Mouse (Mus musculus): ENCODE measurements around the gene Abtb1. TPM values are rescaled to one million over a fixed set of nuclear protein-coding genes. Genes with fewer than 3 reads are reported as not detected.

The Abtb1 gene
- polyA plus RNA-seq, 1 experiment from 2014 or later = 57.7 TPM

DNA sequence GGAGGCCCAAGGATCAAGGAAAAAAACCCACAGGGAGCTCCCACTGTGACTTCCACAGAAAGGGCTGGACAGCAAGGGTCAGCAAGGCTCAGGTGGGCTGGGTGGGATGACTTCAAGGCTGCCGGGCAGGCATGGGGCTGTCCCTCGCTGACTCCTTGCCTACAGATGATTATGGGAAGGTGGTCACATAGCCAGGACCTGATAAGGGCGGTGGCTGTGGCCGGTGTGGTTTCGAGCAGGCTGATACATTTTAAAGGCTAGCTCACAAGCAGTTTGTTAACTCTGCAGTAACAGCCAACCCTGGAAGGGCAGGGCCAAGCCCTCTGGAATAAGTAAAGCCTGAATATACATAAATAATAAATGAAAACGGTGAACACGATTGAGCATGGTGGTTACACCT lies 38.7 kb downstream of the Abtb1 start:
- ATAC-seq (ENCODE audit: insufficient read depth) = peak; percentile 70
- H3K9ac ChIP-seq = peak overlapping the region; percentile 45; the same call in 1 of the 2 replicates
- H3K9me3 ChIP-seq (replicated peaks) = no peaks in the 10 kb centered on the region
- H3K4me1 ChIP-seq (replicated peaks) = peaks cover 53% of the 10 kb centered on the region
- no peaks in the 10 kb centered on the region for H3K27me3 ChIP-seq
- H3K4me3 ChIP-seq (replicated peaks) = no peak overlapping the region
- WGBS (ENCODE audit: insufficient replicate concordance) = 17% methylated on average over 7 of the region's 7 CpGs
- H3K27ac ChIP-seq (replicated peaks) = peak overlapping the region; percentile 84
- H3K4me2 ChIP-seq = peak overlapping the region; percentile 51
- peaks cover 46% of the 10 kb centered on the region for H3K36me3 ChIP-seq (replicated peaks)

DNA sequence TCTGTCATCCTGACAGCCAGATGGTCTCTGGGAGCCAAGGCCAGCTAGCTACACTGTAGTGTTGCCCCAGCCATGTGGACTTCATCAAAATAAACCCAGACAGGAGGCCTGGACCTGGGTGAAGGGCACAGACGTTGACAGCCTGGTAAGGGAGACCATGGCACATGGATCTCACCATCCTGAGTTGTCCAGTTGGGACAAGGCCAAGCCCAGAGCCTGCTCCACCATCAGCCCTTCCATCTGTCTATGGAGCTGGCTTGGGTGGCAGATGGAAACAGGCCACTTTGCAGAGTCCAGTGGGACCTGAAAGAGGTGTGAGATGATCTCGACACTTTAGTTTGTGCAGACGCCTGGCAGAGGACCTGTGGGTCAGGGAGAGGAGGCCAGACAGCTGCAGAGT lies 41.0 kb downstream of the Abtb1 start:
- no peak overlapping the region for H3K4me2 ChIP-seq
- ATAC-seq (ENCODE audit: insufficient read depth) = no peak
- no peaks in the 10 kb centered on the region for H3K27me3 ChIP-seq
- no peaks in the 10 kb centered on the region for H3K9me3 ChIP-seq (replicated peaks)
- peaks cover 30% of the 10 kb centered on the region for H3K36me3 ChIP-seq (replicated peaks)
- H3K4me3 ChIP-seq (replicated peaks) = no peak overlapping the region
- WGBS (ENCODE audit: insufficient replicate concordance) = 37% methylated on average over 3 of the region's 3 CpGs
- H3K4me1 ChIP-seq (replicated peaks) = peaks cover 53% of the 10 kb centered on the region
- no peak overlapping the region for H3K9ac ChIP-seq
- no peak overlapping the region for H3K27ac ChIP-seq (replicated peaks)

DNA sequence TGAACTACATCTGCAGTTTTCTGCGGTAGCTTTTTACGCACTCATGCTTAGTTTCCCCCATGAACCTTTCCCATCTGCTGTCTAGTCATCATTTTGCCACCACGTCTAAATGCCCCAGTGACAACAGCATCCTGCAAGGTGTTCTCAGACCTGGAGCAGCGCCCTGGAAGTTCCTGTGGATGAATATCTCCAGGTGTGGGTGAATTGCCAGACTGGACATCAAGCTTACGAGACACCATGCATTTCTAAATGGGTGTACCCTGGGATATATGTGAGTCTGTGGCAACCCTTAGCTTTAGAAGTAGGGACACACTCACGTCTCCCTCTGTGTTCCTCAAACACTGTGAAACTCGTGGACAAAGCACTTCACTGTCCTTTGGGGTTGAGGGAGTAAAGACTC lies 41.6 kb downstream of the Abtb1 start:
- H3K36me3 ChIP-seq (replicated peaks) = peaks cover 30% of the 10 kb centered on the region
- no peak overlapping the region for H3K9ac ChIP-seq
- H3K27ac ChIP-seq (replicated peaks) = no peak overlapping the region
- H3K4me3 ChIP-seq (replicated peaks) = no peak overlapping the region
- no peaks in the 10 kb centered on the region for H3K27me3 ChIP-seq
- H3K4me1 ChIP-seq (replicated peaks) = peaks cover 51% of the 10 kb centered on the region
- no peak for ATAC-seq (ENCODE audit: insufficient read depth)
- 66% methylated on average over 7 of the region's 7 CpGs for WGBS (ENCODE audit: insufficient replicate concordance)
- H3K4me2 ChIP-seq = no peak overlapping the region
- H3K9me3 ChIP-seq (replicated peaks) = no peaks in the 10 kb centered on the region

DNA sequence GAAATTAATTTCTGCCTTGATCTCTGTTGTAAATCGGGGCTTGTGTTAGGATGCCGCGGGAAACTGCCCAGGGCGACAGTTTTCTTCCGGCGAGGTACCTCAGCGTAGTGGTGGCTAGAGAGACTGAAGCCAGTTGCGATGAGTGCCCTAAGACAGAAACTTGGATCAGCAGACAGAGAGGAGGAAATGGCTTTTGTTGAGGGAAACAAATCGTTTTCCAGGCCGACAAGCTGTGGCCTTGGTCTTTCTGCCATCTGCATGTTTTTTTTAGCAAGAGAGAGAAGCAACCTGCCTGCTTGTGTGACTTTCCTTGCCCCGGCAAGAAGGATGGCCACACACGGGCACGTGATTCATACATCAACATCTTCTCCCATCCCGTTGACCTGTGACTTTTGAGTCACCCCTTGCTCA lies 47.2 kb downstream of the Abtb1 start:
- peaks cover 9% of the 10 kb centered on the region for H3K36me3 ChIP-seq (replicated peaks)
- H3K4me2 ChIP-seq = no peak overlapping the region
- H3K27ac ChIP-seq (replicated peaks) = no peak overlapping the region
- H3K9ac ChIP-seq = no peak overlapping the region
- 69% methylated on average over 14 of the region's 14 CpGs for WGBS (ENCODE audit: insufficient replicate concordance)
- peaks cover 32% of the 10 kb centered on the region for H3K4me1 ChIP-seq (replicated peaks)
- H3K9me3 ChIP-seq (replicated peaks) = no peaks in the 10 kb centered on the region
- no peak overlapping the region for H3K4me3 ChIP-seq (replicated peaks)
- no peak for ATAC-seq (ENCODE audit: insufficient read depth)
- no peaks in the 10 kb centered on the region; the same call in 1 of the 2 replicates for H3K27me3 ChIP-seq

DNA sequence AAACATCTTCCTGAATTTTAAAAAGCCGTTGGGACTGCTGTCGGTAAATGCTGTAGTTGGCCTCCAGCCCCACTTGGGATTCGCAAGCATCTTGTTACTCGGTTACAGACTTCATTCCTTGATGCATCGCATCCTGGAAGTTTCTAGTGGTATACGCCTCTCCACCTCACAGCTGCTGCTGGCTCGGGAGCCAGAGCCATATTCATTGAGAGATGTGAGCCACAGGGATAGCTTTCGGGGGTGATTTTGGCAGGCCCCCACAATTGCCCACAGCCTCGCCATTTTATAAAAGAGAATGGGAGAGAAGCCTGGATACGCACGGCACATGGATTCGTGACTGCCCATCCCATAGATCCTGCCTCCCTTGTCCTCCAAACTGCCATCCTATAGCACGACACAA lies 47.9 kb downstream of the Abtb1 start:
- no peaks in the 10 kb centered on the region for H3K9me3 ChIP-seq (replicated peaks)
- H3K27me3 ChIP-seq = no peaks in the 10 kb centered on the region; the same call in 1 of the 2 replicates
- H3K4me1 ChIP-seq (replicated peaks) = peaks cover 36% of the 10 kb centered on the region
- H3K36me3 ChIP-seq (replicated peaks) = peaks cover 2% of the 10 kb centered on the region; the same call in 1 of the 2 replicates
- WGBS (ENCODE audit: insufficient replicate concordance) = 83% methylated on average over 13 of the region's 13 CpGs
- no peak overlapping the region for H3K4me3 ChIP-seq (replicated peaks)
- H3K9ac ChIP-seq = no peak overlapping the region
- no peak for ATAC-seq (ENCODE audit: insufficient read depth)
- no peak overlapping the region for H3K27ac ChIP-seq (replicated peaks)
- H3K4me2 ChIP-seq = no peak overlapping the region

- H3K27ac ChIP-seq (replicated peaks) = no peak overlapping the region
Observed at GRCm38 (mm10) chr6:88793243-88793642, 48.5 kb downstream of the Abtb1 start.

DNA sequence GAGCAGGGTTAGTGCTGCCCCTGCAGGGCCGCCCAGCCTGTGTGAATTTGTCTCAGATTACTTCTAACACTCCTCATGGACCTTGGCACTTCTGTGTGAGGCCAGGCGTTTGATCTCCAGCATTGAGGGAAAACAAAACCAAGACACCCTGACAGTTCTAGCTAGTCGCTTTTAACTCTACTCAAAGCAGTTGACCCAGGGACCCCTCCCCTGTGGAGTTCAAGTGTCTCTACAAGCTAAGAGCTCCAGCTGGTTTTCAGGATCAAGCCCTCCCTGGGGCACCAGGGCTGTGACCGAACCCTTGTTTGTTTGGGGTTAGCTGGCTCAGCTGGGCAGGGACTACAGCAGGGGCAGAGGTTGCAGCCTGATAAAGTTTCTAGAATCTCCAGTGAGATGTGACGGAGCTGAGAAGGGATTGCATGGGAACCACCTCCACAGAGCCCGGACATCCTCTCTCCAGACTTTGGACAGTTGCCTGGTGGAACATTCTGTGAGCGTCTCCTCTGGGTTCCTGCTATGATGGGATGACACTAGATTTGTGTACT lies 49.6 kb downstream of the Abtb1 start:
- H3K4me3 ChIP-seq (replicated peaks) = no peak overlapping the region
- H3K9ac ChIP-seq = no peak overlapping the region
- 72% methylated on average over 7 of the region's 7 CpGs for WGBS (ENCODE audit: insufficient replicate concordance)
- no peak overlapping the region for H3K4me2 ChIP-seq
- H3K27ac ChIP-seq (replicated peaks) = no peak overlapping the region
- H3K4me1 ChIP-seq (replicated peaks) = peaks cover 46% of the 10 kb centered on the region
- no peaks in the 10 kb centered on the region for H3K9me3 ChIP-seq (replicated peaks)
- H3K36me3 ChIP-seq (replicated peaks) = peaks cover 8% of the 10 kb centered on the region; the same call in 1 of the 2 replicates
- ATAC-seq (ENCODE audit: insufficient read depth) = no peak
- no peaks in the 10 kb centered on the region; the same call in 1 of the 2 replicates for H3K27me3 ChIP-seq

More at GRCm38 (mm10) chr6:88793243-88793642, 48.5 kb downstream of the Abtb1 start:
- Histone ChIP-seq H3K9me3 (replicated peaks) (no peaks in the 10 kb centered on the region), H3K4me1 (replicated peaks) (peaks cover 38% of the 10 kb centered on the region), H3K4me2 (no peak overlapping the region), H3K27me3 (no peaks in the 10 kb centered on the region; the same call in 1 of the 2 replicates), H3K36me3 (replicated peaks) (peaks cover 6% of the 10 kb centered on the region; the same call in 1 of the 2 replicates), H3K4me3 (replicated peaks) (no peak overlapping the region), H3K9ac (no peak overlapping the region)
- WGBS (ENCODE audit: insufficient replicate concordance) = 72% methylated on average over 2 of the region's 2 CpGs
- ATAC-seq (ENCODE audit: insufficient read depth) = no peak

DNA sequence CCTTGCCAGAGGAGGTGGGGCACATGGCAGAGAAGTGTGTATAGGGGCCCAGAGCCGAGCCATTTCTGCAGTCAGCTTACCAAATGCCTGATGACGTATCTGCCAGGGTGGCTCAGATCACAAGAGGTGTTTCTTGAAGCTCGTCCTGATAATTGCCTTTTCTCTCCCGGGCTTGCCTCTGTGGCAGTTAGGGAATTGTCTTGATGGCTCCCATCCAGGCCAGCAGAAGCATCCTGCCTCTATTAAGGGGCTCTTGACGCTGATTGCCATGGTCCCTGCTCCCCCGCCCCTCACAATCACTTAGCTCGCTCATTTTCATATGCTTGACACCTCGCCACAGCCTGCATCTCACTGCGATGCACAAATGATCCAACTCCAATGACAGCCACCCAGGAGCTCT lies 50.5 kb downstream of the Abtb1 start:
- H3K9ac ChIP-seq = no peak overlapping the region
- WGBS (ENCODE audit: insufficient replicate concordance) = 52% methylated on average over 9 of the region's 9 CpGs
- H3K4me1 ChIP-seq (replicated peaks) = peaks cover 53% of the 10 kb centered on the region
- no peak overlapping the region for H3K27ac ChIP-seq (replicated peaks)
- peaks cover 8% of the 10 kb centered on the region; the same call in 1 of the 2 replicates for H3K36me3 ChIP-seq (replicated peaks)
- H3K9me3 ChIP-seq (replicated peaks) = no peaks in the 10 kb centered on the region
- no peak overlapping the region for H3K4me3 ChIP-seq (replicated peaks)
- H3K27me3 ChIP-seq = no peaks in the 10 kb centered on the region; the same call in 1 of the 2 replicates
- ATAC-seq (ENCODE audit: insufficient read depth) = no peak
- no peak overlapping the region for H3K4me2 ChIP-seq

- Histone ChIP-seq H3K4me1 (replicated peaks) (peaks cover 80% of the 10 kb centered on the region), H3K9ac (no peak overlapping the region), H3K9me3 (replicated peaks) (no peaks in the 10 kb centered on the region), H3K36me3 (replicated peaks) (peaks cover 12% of the 10 kb centered on the region; the same call in 1 of the 2 replicates), H3K4me2 (no peak overlapping the region), H3K27ac (replicated peaks) (no peak overlapping the region), H3K27me3 (no peaks in the 10 kb centered on the region; the same call in 1 of the 2 replicates), H3K4me3 (replicated peaks) (no peak overlapping the region)
- no peak for ATAC-seq (ENCODE audit: insufficient read depth)
- WGBS (ENCODE audit: insufficient replicate concordance) = 81% methylated on average over 11 of the region's 11 CpGs
Observed at GRCm38 (mm10) chr6:88788219-88788618, 53.6 kb downstream of the Abtb1 start.

DNA sequence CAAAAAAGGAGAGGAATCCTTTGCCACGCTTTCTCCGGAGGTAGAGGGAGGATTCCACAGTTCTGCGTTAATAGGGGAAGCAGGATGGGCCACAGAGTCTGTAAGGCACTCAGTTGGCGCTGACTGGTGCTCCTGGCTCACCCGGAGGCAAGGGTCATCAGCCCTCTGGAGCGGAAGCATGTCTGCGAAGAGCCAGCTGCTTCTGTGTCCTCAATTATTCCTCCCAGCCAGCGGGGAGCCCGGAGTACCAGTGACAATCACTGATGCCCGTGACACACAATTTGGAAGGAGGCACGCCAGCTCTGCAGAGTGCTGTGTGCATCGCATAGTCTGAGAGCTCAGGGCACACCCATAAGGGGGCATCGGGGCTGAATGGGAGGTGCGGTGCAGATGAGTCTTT lies 54.3 kb downstream of the Abtb1 start:
- H3K4me1 ChIP-seq (replicated peaks) = peaks cover 84% of the 10 kb centered on the region
- H3K4me3 ChIP-seq (replicated peaks) = no peak overlapping the region
- no peak overlapping the region for H3K4me2 ChIP-seq
- no peaks in the 10 kb centered on the region; the same call in 1 of the 2 replicates for H3K27me3 ChIP-seq
- H3K27ac ChIP-seq (replicated peaks) = no peak overlapping the region
- H3K36me3 ChIP-seq (replicated peaks) = peaks cover 12% of the 10 kb centered on the region; the same call in 1 of the 2 replicates
- WGBS (ENCODE audit: insufficient replicate concordance) = 76% methylated on average over 14 of the region's 14 CpGs
- ATAC-seq (ENCODE audit: insufficient read depth) = no peak
- H3K9ac ChIP-seq = no peak overlapping the region
- H3K9me3 ChIP-seq (replicated peaks) = no peaks in the 10 kb centered on the region

DNA sequence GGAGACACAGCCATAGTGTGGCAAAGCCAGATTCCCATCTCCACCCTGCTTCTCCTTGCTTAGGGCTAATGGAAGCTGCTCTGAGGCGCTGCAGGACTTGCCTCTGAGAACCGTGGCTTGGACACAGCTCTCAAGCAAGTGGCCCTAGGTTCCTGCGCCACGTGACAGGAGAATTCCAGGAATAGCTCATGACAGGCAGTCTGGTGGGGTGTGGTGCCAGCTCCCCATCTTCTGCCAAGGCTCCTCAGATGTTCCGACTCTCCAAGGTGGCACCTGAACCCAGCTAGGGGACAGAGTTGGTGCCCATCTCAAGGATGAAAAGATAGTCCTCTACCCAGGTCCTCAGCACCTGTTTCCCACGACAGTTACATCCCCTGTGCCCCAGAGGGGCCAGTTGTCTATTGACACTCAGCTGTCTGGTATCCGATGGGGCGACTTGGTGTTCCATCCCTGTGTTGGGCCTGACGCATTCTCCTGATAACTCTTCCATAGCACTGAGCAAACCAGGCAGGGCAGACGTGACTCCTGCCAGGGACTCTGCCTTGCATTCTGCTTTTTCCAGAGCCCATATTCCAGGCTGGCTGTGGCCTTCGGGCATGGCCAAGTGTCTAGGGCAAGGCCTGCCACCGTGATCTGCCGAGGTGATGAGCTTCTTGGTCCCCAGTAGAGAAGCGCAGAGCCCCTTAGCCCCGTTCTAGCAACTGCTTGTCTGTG lies 54.9 kb downstream of the Abtb1 start:
- Histone ChIP-seq H3K9me3 (replicated peaks) (no peaks in the 10 kb centered on the region), H3K27ac (replicated peaks) (no peak overlapping the region), H3K4me3 (replicated peaks) (no peak overlapping the region), H3K9ac (no peak overlapping the region), H3K36me3 (replicated peaks) (peaks cover 14% of the 10 kb centered on the region), H3K4me2 (no peak overlapping the region), H3K27me3 (no peaks in the 10 kb centered on the region; the same call in 1 of the 2 replicates), H3K4me1 (replicated peaks) (peaks cover 85% of the 10 kb centered on the region)
- ATAC-seq (ENCODE audit: insufficient read depth) = no peak
- 82% methylated on average over 15 of the region's 15 CpGs for WGBS (ENCODE audit: insufficient replicate concordance)
